Mouse (Mus musculus) bone marrow macrophage, adult 2 months (primary cell): ENCODE measurements around the gene Gpnmb.

Experiments used
- CTCF ChIP-seq: IDR thresholded peaks from 2 replicates; pipeline ENCODE4 v1.5.1; 2012; ENCODE audit warnings: low read depth, mild to moderate bottlenecking, low read length, moderate library complexity
- POLR2A ChIP-seq: IDR thresholded peaks from 2 replicates; pipeline ENCODE4 v1.6.1; 2012; ENCODE audit warnings: mild to moderate bottlenecking, low read depth, low read length, borderline replicate concordance

- no peak for TF ChIP-seq CTCF
- no peak for TF ChIP-seq POLR2A
Measured at GRCm38 (mm10) chr6:49099086-49099485, 62.7 kb downstream of the Gpnmb start.
